Mouse (Mus musculus) hindbrain, postnatal 0 days (tissue): ENCODE data around the gene Dzip3. TPM values are rescaled to one million over a fixed set of nuclear protein-coding genes. Genes with fewer than 3 reads are reported as not detected.

Experiments used
- ATAC-seq: fragments of 200-750 bp; cut with Nextera tagmentation; 2 replicates; pipeline ENCODE4 v1.8.0; 2017; ENCODE audit warnings: mild to moderate bottlenecking, moderate TSS enrichment, moderate library complexity
- DNase-seq: peaks from one replicate; pipeline ENCODE4 v3.0.0-alpha.2; 2015; ENCODE audit warnings: low spot score
- H3K27ac ChIP-seq: fragments of 300-500 bp; sonication (generic); 2 replicates; pipeline ENCODE4 v1.5.1; 2014; ENCODE audit warnings: mild to moderate bottlenecking
- H3K27me3 ChIP-seq: fragments of 300-500 bp; sonication (generic); 2 replicates; pipeline ENCODE4 v1.6.1; 2014; ENCODE audit warnings: low read length, mixed read lengths; ENCODE audit not compliant: insufficient read depth
- H3K36me3 ChIP-seq: fragments of 300-500 bp; sonication (generic); 2 replicates; pipeline ENCODE4 v1.6.1; 2014; ENCODE audit warnings: low read length, mixed read lengths; ENCODE audit not compliant: insufficient read depth
- H3K4me1 ChIP-seq: fragments of 300-500 bp; sonication (generic); 2 replicates; pipeline ENCODE4 v1.6.1; 2014; ENCODE audit warnings: antibody characterized with exemption, low read length, mixed read lengths; ENCODE audit not compliant: insufficient read depth
- H3K4me2 ChIP-seq: fragments of 300-500 bp; sonication (generic); 2 replicates; pipeline ENCODE4 v1.6.1; 2014; ENCODE audit warnings: low read depth, mild to moderate bottlenecking, low read length, moderate library complexity, mixed read lengths
- H3K4me3 ChIP-seq: fragments of 300-500 bp; sonication (generic); 2 replicates; pipeline ENCODE4 v1.5.1; 2014; ENCODE audit warnings: low read length
- H3K9ac ChIP-seq: fragments of 300-500 bp; sonication (generic); replicated peaks from 2 replicates; pipeline ENCODE4 v1.6.1; 2014; ENCODE audit warnings: mild to moderate bottlenecking, low read length, moderate library complexity, mixed read lengths
- H3K9me3 ChIP-seq: fragments of 300-500 bp; sonication (generic); 2 replicates; pipeline ENCODE4 v1.6.1; 2016; ENCODE audit warnings: low read length, mixed read lengths
- CTCF ChIP-seq: IDR thresholded peaks from 2 replicates; pipeline ENCODE4 v1.5.1; 2016; ENCODE audit warnings: antibody characterized with exemption, control low read depth, low read depth
- WGBS: fragments of 180-500 bp; shearing (Covaris S2); extraction: QIAGEN DNeasy Blood & Tissue Kit; methylation state at CpG from one replicate; pipeline ENCODE4 v1.1.7; 2014; 5-methylcytosine and 5-hydroxymethylcytosine counted together
- polyA plus RNA-seq: library from polyadenylated mRNA; unstranded; fragments of >200 nt; fragmentation: Nextera tagmentation; extraction: Ambion mirVana; gene quantifications from 2 replicates; pipeline ENCODE4 v1.2.1, GENCODE M21; 2015
- total RNA-seq: library from RNA; depleted of rRNA; stranded (reverse); fragments of >200 nt; gene quantifications from 2 replicates; pipeline ENCODE4 v1.2.3, GENCODE M21; 2014; rRNA removed

Dzip3 gene
- total and polyA plus RNA-seq, 2 experiments from 2014 or later, result 45.0 to 97.0 TPM

GRCm38 (mm10) chr16:48972996-48973395 is 21.0 kb downstream of the Dzip3 start:
- H3K27me3 ChIP-seq, result no peaks in the 10 kb centered on the region
- no peak overlapping the region for H3K4me2 ChIP-seq
- 95% methylated on average over 2 of the region's 2 CpGs for WGBS
- H3K4me1 ChIP-seq, result no peaks in the 10 kb centered on the region
- no peak overlapping the region for H3K27ac ChIP-seq
- ATAC-seq (no peak), DNase-seq (no peak)
- H3K36me3 ChIP-seq, result peaks cover 6% of the 10 kb centered on the region; the same call in 1 of the 2 replicates
- no peaks in the 10 kb centered on the region for H3K9me3 ChIP-seq
- TF ChIP-seq CTCF, result no peak
- no peak overlapping the region for H3K4me3 ChIP-seq
- no peak overlapping the region for H3K9ac ChIP-seq

DNA sequence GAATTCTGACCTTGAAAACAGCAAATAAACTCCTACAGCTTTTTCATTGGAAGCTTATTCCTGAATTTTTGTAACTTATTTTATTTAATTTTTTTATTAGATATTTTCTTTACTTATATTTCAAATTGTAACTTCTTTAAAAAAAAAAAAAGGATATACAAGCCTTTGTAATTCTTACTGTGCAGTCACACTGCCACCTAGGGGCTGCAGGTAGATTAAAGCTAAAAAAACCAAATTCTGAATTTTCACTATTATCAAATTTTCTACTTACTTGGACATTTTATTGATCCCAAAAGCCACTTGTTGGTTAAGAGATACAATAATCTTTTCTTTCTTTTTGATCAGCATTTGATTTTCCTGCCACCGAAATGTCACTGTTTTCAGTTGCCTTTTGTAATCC is 52.2 kb downstream of the Dzip3 start:
- Histone ChIP-seq H3K9me3 (no peaks in the 10 kb centered on the region), H3K27me3 (no peaks in the 10 kb centered on the region), H3K36me3 (peaks cover 18% of the 10 kb centered on the region; the same call in 1 of the 2 replicates), H3K9ac (no peak overlapping the region), H3K4me3 (no peak overlapping the region), H3K4me2 (no peak overlapping the region), H3K27ac (no peak overlapping the region), H3K4me1 (no peaks in the 10 kb centered on the region)
- DNase-seq (peak; percentile 64), ATAC-seq (no peak)
- peak; percentile 67 for TF ChIP-seq CTCF
- 74% methylated on average over 1 of the region's 1 CpGs for WGBS

DNA sequence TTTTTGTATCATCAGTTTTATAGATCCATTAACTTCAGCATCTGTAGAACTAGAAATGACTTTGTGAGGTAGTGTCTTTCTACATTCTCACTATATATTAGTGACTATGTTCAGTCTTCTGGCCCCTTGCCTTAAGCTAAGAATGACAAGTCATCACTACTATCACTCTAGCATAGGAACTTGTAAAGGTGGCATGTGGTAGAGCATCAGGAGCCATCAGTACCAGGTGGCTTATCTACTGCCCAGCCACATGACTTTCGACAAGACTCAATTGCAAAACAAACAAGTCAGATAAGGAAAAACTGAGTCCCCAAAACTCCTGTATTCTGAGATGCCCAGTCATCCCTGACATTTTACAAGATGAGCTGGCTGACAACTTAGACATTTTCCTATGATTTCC is 70.2 kb downstream of the Dzip3 start:
- 100% methylated on average over 1 of the region's 1 CpGs for WGBS
- no peak overlapping the region for H3K27ac ChIP-seq
- no peak overlapping the region for H3K4me2 ChIP-seq

DNA sequence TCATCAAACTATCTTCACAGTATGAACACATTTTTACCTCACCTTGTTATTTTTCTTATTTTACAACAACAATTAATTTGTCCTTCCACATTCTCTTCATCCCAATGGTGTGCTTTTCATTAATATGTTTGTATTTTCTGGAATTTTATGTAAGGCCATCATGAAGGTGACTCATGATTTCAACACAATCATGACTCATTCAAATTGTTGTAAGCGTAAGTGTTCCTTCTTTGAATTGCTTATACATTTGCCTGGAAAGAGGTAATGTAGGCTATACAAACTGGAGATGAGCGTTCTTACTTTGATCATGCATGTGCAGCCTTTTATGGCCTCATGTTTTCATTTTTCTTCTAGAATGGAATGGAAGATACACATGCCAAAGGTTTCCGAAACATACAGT is 80.8 kb downstream of the Dzip3 start:
- Histone ChIP-seq H3K27me3 (no peaks in the 10 kb centered on the region), H3K9me3 (no peaks in the 10 kb centered on the region), H3K4me1 (no peaks in the 10 kb centered on the region), H3K36me3 (no peaks in the 10 kb centered on the region), H3K4me2 (no peak overlapping the region), H3K4me3 (no peak overlapping the region), H3K9ac (no peak overlapping the region), H3K27ac (no peak overlapping the region)
- WGBS, result 99% methylated on average over 3 of the region's 3 CpGs
- no peak for DNase-seq
- no peak for TF ChIP-seq CTCF
- no peak for ATAC-seq

More for the DNA sequence above, 70.2 kb downstream of the Dzip3 start:
- Histone ChIP-seq H3K27me3 (no peaks in the 10 kb centered on the region), H3K9ac (no peak overlapping the region), H3K9me3 (no peaks in the 10 kb centered on the region), H3K4me3 (no peak overlapping the region), H3K36me3 (peaks cover 20% of the 10 kb centered on the region), H3K4me1 (no peaks in the 10 kb centered on the region)
- DNase-seq (no peak), ATAC-seq (no peak)
- no peak for TF ChIP-seq CTCF

DNA sequence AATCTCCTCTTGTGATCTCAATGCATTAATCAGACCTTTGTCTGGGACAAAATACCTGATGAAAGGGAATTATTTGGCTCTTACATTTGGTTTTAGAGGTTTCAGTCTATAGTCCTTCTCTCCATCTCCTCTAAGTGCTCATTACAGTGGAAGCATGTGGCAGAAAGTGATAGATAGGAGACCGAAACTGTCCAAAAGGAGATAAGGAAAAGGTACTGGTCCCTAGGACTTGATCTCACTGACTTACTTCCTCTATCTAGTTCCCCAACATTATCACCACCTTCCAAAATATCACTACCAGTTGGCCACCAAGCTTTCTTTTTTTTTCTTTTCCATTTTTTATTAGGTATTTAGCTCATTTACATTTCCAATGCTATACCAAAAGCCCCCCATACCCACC is 82.8 kb downstream of the Dzip3 start:
- H3K27ac ChIP-seq, result no peak overlapping the region
- DNase-seq (no peak), ATAC-seq (no peak)
- 100% methylated on average over 1 of the region's 1 CpGs for WGBS
- H3K27me3 ChIP-seq, result no peaks in the 10 kb centered on the region
- H3K4me1 ChIP-seq, result no peaks in the 10 kb centered on the region
- no peaks in the 10 kb centered on the region for H3K9me3 ChIP-seq
- H3K4me2 ChIP-seq, result no peak overlapping the region
- H3K4me3 ChIP-seq, result no peak overlapping the region
- TF ChIP-seq CTCF, result no peak
- no peaks in the 10 kb centered on the region for H3K36me3 ChIP-seq
- no peak overlapping the region for H3K9ac ChIP-seq

DNA sequence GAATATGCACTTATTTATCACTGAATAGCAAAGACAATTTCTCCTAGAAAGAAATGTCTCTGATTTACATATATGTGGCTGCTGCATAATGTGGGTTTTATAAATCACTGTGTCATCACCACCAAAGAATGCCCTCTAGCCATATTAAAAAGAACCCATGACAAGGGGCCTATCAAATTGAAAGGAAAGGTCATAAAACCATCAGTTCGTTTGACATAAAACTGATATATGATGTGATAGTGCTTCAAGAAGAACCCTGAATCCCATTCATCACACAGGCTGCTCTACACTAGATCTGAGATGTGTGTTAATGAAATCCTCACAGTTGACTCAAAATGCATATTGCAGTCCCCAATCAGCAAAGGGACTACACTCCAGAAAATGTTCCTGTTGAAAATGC is 94.1 kb downstream of the Dzip3 start:
- DNase-seq, result no peak
- no peak overlapping the region for H3K4me3 ChIP-seq
- no peaks in the 10 kb centered on the region for H3K4me1 ChIP-seq
- H3K36me3 ChIP-seq, result no peaks in the 10 kb centered on the region
- no peaks in the 10 kb centered on the region for H3K27me3 ChIP-seq
- ATAC-seq, result no peak
- WGBS, result 68% methylated on average over 1 of the region's 1 CpGs
- H3K4me2 ChIP-seq, result no peak overlapping the region
- H3K27ac ChIP-seq, result no peak overlapping the region
- no peak for TF ChIP-seq CTCF
- no peak overlapping the region for H3K9ac ChIP-seq
- 0 out of 2 replicates have a peak, but pooled peaks cover 3% of the 10 kb centered on the region for H3K9me3 ChIP-seq

GRCm38 (mm10) chr16:48890733-48891132 is 103.2 kb downstream of the Dzip3 start:
- Histone ChIP-seq H3K4me2 (no peak overlapping the region), H3K4me1 (no peaks in the 10 kb centered on the region), H3K9ac (no peak overlapping the region), H3K36me3 (no peaks in the 10 kb centered on the region), H3K9me3 (no peaks in the 10 kb centered on the region), H3K4me3 (no peak overlapping the region), H3K27ac (no peak overlapping the region), H3K27me3 (no peaks in the 10 kb centered on the region)
- DNase-seq (no peak), ATAC-seq (no peak)
- 43% methylated on average over 2 of the region's 2 CpGs for WGBS
- TF ChIP-seq CTCF, result no peak

Other genes starting within 250 kb of the Dzip3 start
- gene Trat1, start 222.1 kb downstream of the Dzip3 start, total RNA-seq, result under 0.01 and 0.04 TPM in 2 replicates
- 0.29 TPM in 1 of 2 replicates, not detected in the other for gene Trat1, start 222.1 kb downstream of the Dzip3 start, polyA plus RNA-seq
- not detected in 2 replicates for gene Retnlb, start 177.3 kb downstream of the Dzip3 start, total RNA-seq
- not detected in 2 replicates for gene Retnlb, start 177.3 kb downstream of the Dzip3 start, polyA plus RNA-seq
- not detected in 2 replicates for gene Retnla, start 151.6 kb downstream of the Dzip3 start, total RNA-seq
- not detected in 2 replicates for gene Retnla, start 151.6 kb downstream of the Dzip3 start, polyA plus RNA-seq
- not detected in 2 replicates for gene Retnlg, start 121.5 kb downstream of the Dzip3 start, total RNA-seq
- gene Retnlg, start 121.5 kb downstream of the Dzip3 start, polyA plus RNA-seq, result 0.77 and 0.79 TPM in 2 replicates
- 5.1 and 6.0 TPM in 2 replicates for gene Cip2a, start within 50 bp of the Dzip3 start, total RNA-seq
- gene Cip2a, start within 50 bp of the Dzip3 start, polyA plus RNA-seq, result 5.3 and 5.6 TPM in 2 replicates
- gene Myh15, start 63.3 kb upstream of the Dzip3 start, total RNA-seq, result 0.11 and 0.16 TPM in 2 replicates
- 0.06 and 0.10 TPM in 2 replicates for gene Myh15, start 63.3 kb upstream of the Dzip3 start, polyA plus RNA-seq